Mouse (Mus musculus) heart, embryonic 10.5 days (tissue): ENCODE measurements around the gene Cenpb. TPM values are rescaled to one million over a fixed set of nuclear protein-coding genes. Genes with fewer than 3 reads are reported as not detected.
A peak's percentile ranks its signal among the peaks of the same experiment; 100 is the strongest.

Experiments
- DNase-seq: peaks from one replicate; pipeline ENCODE4 v3.0.0-alpha.2; 2017; ENCODE audit warnings: low spot score
- H3K27ac ChIP-seq: fragments of 300-500 bp; sonication (generic); 2 replicates; pipeline ENCODE4 v1.5.1; 2016; ENCODE audit warnings: mild to moderate bottlenecking
- H3K27me3 ChIP-seq: fragments of 300-500 bp; sonication (generic); 2 replicates; pipeline ENCODE4 v1.6.1; 2016; ENCODE audit warnings: mild to moderate bottlenecking; ENCODE audit not compliant: poor library complexity, insufficient read depth, severe bottlenecking
- H3K36me3 ChIP-seq: fragments of 300-500 bp; sonication (generic); 2 replicates; pipeline ENCODE4 v1.6.1; 2016; ENCODE audit warnings: mild to moderate bottlenecking, moderate library complexity
- H3K4me1 ChIP-seq: fragments of 300-500 bp; sonication (generic); 2 replicates; pipeline ENCODE4 v1.6.1; 2016; ENCODE audit warnings: mild to moderate bottlenecking
- H3K4me3 ChIP-seq: fragments of 300-500 bp; sonication (generic); 2 replicates; pipeline ENCODE4 v1.5.1; 2016; ENCODE audit warnings: mild to moderate bottlenecking, moderate library complexity
- H3K9me3 ChIP-seq: fragments of 300-500 bp; sonication (generic); 2 replicates; pipeline ENCODE4 v1.6.1; 2016; ENCODE audit warnings: mild to moderate bottlenecking, moderate library complexity
- WGBS: fragments of 180-500 bp; shearing (Covaris S2); methylation state at CpG from one replicate; pipeline ENCODE4 v1.1.7; 2016; 5-methylcytosine and 5-hydroxymethylcytosine counted together
- polyA plus RNA-seq: library from polyadenylated mRNA; unstranded; fragments of >200 nt; fragmentation: Nextera tagmentation; extraction: Ambion mirVana; gene quantifications from 2 replicates; pipeline ENCODE4 v1.2.1, GENCODE M21; 2016

The Cenpb gene
- polyA plus RNA-seq, 1 experiment from 2014 or later: 5.1 TPM

- Histone ChIP-seq H3K36me3 (peaks cover 41% of the 10 kb centered on the region), H3K4me3 (no peak overlapping the region), H3K4me1 (peaks cover 38% of the 10 kb centered on the region), H3K27me3 (no peaks in the 10 kb centered on the region), H3K9me3 (no peaks in the 10 kb centered on the region), H3K27ac (peak overlapping the region; percentile 69; the same call in 1 of the 2 replicates)
- DNase-seq: no peak
- WGBS: 50% methylated on average over 5 of the region's 5 CpGs
Measured at GRCm38 (mm10) chr2:131189521-131190309, 9.8 kb upstream of the Cenpb start.

GRCm38 (mm10) chr2:131188311-131188710 lies 8.4 kb upstream of the Cenpb start:
- H3K27ac ChIP-seq: no peak overlapping the region
- no peaks in the 10 kb centered on the region for H3K9me3 ChIP-seq
- H3K36me3 ChIP-seq: peaks cover 27% of the 10 kb centered on the region
- 0 out of 2 replicates have a peak, but pooled peaks cover 3% of the 10 kb centered on the region for H3K27me3 ChIP-seq
- no peak for DNase-seq
- peak overlapping the region; percentile 72; the same call in 1 of the 2 replicates for H3K4me3 ChIP-seq
- H3K4me1 ChIP-seq: peaks cover 38% of the 10 kb centered on the region
- 88% methylated on average over 5 of the region's 5 CpGs for WGBS

- Histone ChIP-seq H3K9me3 (no peaks in the 10 kb centered on the region), H3K36me3 (peaks cover 19% of the 10 kb centered on the region), H3K27ac (peak overlapping the region; percentile 89), H3K27me3 (0 out of 2 replicates have a peak, but pooled peaks cover 4% of the 10 kb centered on the region), H3K4me3 (peak overlapping the region; percentile 72), H3K4me1 (peaks cover 38% of the 10 kb centered on the region)
- no peak for DNase-seq
- WGBS: 25% methylated on average over 3 of the region's 3 CpGs
Measured at GRCm38 (mm10) chr2:131187602-131187922, 7.7 kb upstream of the Cenpb start.

DNA sequence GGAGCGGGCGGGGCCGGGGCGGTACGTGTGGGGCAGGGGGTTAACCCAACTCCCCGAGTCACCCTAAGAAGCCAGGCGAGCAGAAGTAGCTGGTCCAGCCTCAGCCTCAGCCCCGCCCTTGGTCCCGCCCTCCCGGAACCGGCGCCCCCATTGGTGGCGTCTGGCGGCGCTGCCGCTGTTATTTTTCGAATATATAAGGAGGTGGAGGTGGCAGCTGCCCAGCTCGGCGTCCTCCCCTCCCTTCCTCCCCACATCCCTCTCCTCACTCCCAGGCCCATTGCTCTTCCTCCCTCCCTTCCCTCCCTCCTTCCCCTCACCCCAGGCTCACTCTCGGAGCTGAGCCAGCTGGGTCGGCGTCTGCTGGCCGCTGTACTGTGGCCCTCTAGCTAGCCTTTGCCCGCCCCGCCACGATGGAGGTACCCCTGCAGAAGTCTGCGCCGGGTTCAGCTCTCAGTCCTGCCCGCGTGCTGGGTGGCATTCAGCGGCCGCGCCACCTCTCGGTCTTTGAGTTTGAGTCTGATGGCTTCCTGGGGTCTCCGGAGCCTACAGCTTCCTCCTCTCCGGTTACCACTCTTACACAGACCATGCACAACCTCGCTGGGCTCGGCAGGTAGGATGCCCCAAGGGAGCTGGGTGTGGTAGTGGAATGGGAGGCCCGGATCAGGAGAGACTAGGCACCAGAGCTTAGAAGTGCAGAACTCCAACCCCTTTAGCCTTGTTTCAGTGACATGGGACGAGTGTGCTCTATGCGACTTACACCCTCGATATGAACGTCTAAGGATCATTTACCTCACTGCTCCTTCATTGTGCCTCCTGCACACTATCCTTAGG lies 7.1 kb upstream of the Cenpb start, which contains the start of the genes Cdc25b and Spef1:
TSS of gene Cdc25b (plus strand) at position 179 of the 831 bp plus-strand sequence.
TSS of gene Spef1 (minus strand) at position 512 of the 831 bp plus-strand sequence.
- WGBS: under 1% methylated on average over 42 of the region's 43 CpGs
- peak; percentile 95 for DNase-seq
- peaks cover 16% of the 10 kb centered on the region for H3K36me3 ChIP-seq
- H3K9me3 ChIP-seq: no peaks in the 10 kb centered on the region
- H3K27me3 ChIP-seq: 0 out of 2 replicates have a peak, but pooled peaks cover 4% of the 10 kb centered on the region
- peak within 1 kb of the TSS; percentile 89 for H3K27ac ChIP-seq
- H3K4me3 ChIP-seq: peak within 1 kb of the TSS; percentile 72
- H3K4me1 ChIP-seq: peaks cover 38% of the 10 kb centered on the region

- peak overlapping the region; percentile 72 for H3K4me3 ChIP-seq
- H3K27me3 ChIP-seq: 0 out of 2 replicates have a peak, but pooled peaks cover 4% of the 10 kb centered on the region
- DNase-seq: peak; percentile 89
- WGBS: 1% methylated on average over 14 of the region's 14 CpGs
- peaks cover 38% of the 10 kb centered on the region for H3K4me1 ChIP-seq
- H3K27ac ChIP-seq: peak overlapping the region; percentile 89
- H3K36me3 ChIP-seq: peaks cover 10% of the 10 kb centered on the region
- H3K9me3 ChIP-seq: no peaks in the 10 kb centered on the region
Measured at GRCm38 (mm10) chr2:131186343-131186742, 6.5 kb upstream of the Cenpb start.

GRCm38 (mm10) chr2:131179246-131179886 lies 501 bp downstream of the Cenpb start:
- H3K27ac ChIP-seq: peak overlapping the region; percentile 92
- H3K4me3 ChIP-seq: peak overlapping the region; percentile 81
- peak; percentile 84 for DNase-seq
- H3K4me1 ChIP-seq: peaks cover 37% of the 10 kb centered on the region
- under 1% methylated on average over 67 of the region's 67 CpGs for WGBS
- peaks cover 14% of the 10 kb centered on the region for H3K36me3 ChIP-seq
- H3K27me3 ChIP-seq: 0 out of 2 replicates have a peak, but pooled peaks cover 4% of the 10 kb centered on the region
- H3K9me3 ChIP-seq: no peaks in the 10 kb centered on the region

DNA sequence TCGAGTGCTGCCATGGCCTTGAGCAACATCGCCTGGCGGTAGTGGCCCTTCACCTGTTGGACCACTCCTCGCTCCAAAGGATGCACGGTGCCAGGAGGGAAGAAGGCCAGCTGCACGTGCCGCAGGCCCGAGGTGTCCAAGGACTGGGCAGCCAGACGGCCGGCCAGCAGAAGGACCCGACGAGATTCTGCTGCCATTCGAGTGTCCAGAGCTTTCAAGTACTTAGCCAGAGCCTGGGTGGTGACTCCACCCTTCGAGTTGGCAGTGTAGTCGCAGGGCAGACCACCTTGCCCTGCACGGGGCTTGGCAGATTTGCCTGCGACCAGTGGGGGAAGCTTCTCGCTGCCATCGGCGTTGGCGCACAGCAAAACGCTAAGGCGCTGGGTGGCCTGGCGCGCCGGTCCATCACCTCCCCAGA lies 1.0 kb downstream of the Cenpb start:
- DNase-seq: peak; percentile 82
- peak overlapping the region; percentile 92 for H3K27ac ChIP-seq
- peaks cover 9% of the 10 kb centered on the region for H3K27me3 ChIP-seq
- H3K4me1 ChIP-seq: peaks cover 40% of the 10 kb centered on the region
- peak overlapping the region; percentile 81 for H3K4me3 ChIP-seq
- H3K36me3 ChIP-seq: peaks cover 14% of the 10 kb centered on the region
- H3K9me3 ChIP-seq: no peaks in the 10 kb centered on the region
- 37% methylated on average over 26 of the region's 26 CpGs for WGBS

GRCm38 (mm10) chr2:131177932-131178331 lies 1.9 kb downstream of the Cenpb start:
- Histone ChIP-seq H3K27me3 (peaks cover 13% of the 10 kb centered on the region), H3K9me3 (no peaks in the 10 kb centered on the region), H3K36me3 (peaks cover 14% of the 10 kb centered on the region), H3K4me3 (peak overlapping the region; percentile 81; the same call in 1 of the 2 replicates), H3K27ac (peak overlapping the region; percentile 16; the same call in 1 of the 2 replicates), H3K4me1 (peaks cover 40% of the 10 kb centered on the region)
- DNase-seq: no peak
- whole genome bisulfite sequencing: 85% methylated on average over 9 of the region's 9 CpGs

DNA sequence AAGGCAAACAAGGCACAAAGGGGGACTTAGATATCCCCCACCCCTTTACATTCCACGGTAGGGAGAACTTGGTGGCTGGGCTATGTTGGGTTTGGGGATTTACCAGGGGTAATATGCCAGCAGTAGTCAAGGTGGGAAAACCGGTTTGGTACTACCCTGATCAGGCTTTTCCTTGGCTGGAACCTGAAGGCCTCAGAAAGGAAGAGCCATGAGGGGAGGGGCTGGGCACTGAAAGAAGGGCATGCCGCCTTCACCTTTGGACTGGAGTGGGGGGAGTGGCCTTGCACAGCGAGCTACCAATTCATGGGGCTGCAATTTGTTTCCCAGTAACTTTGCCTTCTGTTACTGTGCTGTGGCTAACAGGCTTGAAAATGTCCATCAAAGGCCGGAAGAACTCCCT lies 3.4 kb downstream of the Cenpb start:
- Histone ChIP-seq H3K27ac (no peak overlapping the region), H3K36me3 (peaks cover 14% of the 10 kb centered on the region), H3K27me3 (peaks cover 28% of the 10 kb centered on the region), H3K9me3 (no peaks in the 10 kb centered on the region), H3K4me1 (peaks cover 46% of the 10 kb centered on the region), H3K4me3 (no peak overlapping the region)
- 61% methylated on average over 5 of the region's 5 CpGs for WGBS
- DNase-seq: no peak

DNA sequence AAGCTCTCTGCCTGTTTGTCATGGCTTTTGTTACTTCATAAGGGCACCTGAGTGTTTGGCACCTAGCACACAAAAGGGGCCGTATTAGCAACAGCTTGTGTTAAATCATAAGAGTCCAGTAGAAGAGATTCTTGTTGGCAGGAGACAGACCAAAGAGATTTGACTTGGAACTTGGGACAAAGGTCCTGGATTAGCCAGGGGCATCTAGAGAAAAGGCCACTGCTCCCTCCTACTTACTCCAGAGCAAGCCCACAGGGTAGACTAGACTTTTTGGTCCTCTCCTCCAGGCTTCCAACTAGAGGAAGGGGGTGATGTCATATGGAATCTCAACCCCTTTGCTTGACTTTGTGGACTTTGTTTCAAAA lies 3.9 kb downstream of the Cenpb start:
- 97% methylated on average over 1 of the region's 1 CpGs for WGBS
- Histone ChIP-seq H3K4me1 (peaks cover 51% of the 10 kb centered on the region), H3K9me3 (no peaks in the 10 kb centered on the region), H3K4me3 (no peak overlapping the region), H3K27ac (no peak overlapping the region), H3K36me3 (peaks cover 14% of the 10 kb centered on the region), H3K27me3 (peaks cover 33% of the 10 kb centered on the region)
- DNase-seq: no peak

DNA sequence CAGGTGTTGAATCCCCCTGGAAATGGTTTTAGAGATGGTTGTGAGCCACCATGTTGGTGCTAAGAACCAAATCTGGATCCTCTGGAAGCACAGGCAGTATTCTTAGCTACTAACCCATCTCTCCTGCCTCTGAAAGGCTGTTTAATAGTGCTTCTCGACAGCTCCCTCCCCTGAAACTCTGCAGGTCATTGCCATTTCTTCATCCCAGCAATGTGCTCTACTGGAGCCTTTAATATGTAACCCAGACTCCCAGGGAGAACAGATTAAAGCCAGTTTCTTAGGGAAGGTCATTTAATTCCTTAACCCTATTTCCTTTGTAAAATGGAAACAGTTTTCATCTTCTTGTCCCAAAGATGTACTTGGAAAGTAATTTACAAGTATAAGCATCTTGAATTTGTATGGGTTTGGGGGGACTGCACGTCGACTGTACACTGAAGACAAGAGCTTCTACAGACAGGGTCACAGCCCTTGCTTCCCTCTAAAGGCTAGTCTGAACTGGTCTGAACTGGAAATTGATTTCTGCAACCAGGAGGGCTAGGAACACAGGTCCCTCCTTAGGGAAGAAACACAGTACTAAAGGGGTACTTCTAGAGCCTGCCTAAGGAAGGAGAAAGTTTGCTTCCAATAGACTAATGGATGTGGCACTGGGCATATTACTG lies 4.5 kb downstream of the Cenpb start:
- WGBS: 72% methylated on average over 3 of the region's 3 CpGs

GRCm38 (mm10) chr2:131174700-131175099 lies 5.2 kb downstream of the Cenpb start:
- Histone ChIP-seq H3K27ac (no peak overlapping the region), H3K27me3 (peaks cover 46% of the 10 kb centered on the region), H3K4me3 (peak overlapping the region; percentile 59), H3K36me3 (peaks cover 14% of the 10 kb centered on the region), H3K9me3 (no peaks in the 10 kb centered on the region), H3K4me1 (peaks cover 51% of the 10 kb centered on the region)
- peak; percentile 88 for DNase-seq
- 5% methylated on average over 11 of the region's 11 CpGs for WGBS

More for the DNA sequence above, 4.5 kb downstream of the Cenpb start:
- Histone ChIP-seq H3K27ac (no peak overlapping the region), H3K4me3 (no peak overlapping the region), H3K4me1 (peaks cover 51% of the 10 kb centered on the region), H3K27me3 (peaks cover 39% of the 10 kb centered on the region), H3K9me3 (no peaks in the 10 kb centered on the region), H3K36me3 (peaks cover 14% of the 10 kb centered on the region)
- DNase-seq: no peak
